Comparison of ENCODE assay signal across 15 mouse cellular contexts in genomic region chr1:168327405-168328235, GRCm38 (mm10).
DNase-seq lines count a peak whose midpoint lies in the region; ATAC-seq lines count a peak whose summit lies in the region.
"Had no signal": no experiment of that assay in that cellular context is flagged by ENCODE, and none has a peak within 500 bp of the region (broad histone marks: within the 10 kb centered on the region; RNA-seq: fewer than 3 reads in every experiment).

No protein-coding gene starts in this region.

- H3K9me3 ChIP-seq in midbrain, embryonic 12.5 days: no peaks in the 10 kb centered on the region
- no peaks in the 10 kb centered on the region for H3K9me3 ChIP-seq in midbrain, embryonic 11.5 days (ENCODE audit: control insufficient read depth, low read length)
- no peaks in the 10 kb centered on the region for H3K9me3 ChIP-seq in forebrain, embryonic 13.5 days (replicated peaks)
- no peaks in the 10 kb centered on the region for H3K9me3 ChIP-seq in hindbrain, embryonic 15.5 days
- H3K9me3 ChIP-seq in neural tube, embryonic 13.5 days: no peaks in the 10 kb centered on the region
- H3K9me3 ChIP-seq: embryonic facial prominence, embryonic 10.5 days; heart, embryonic 15.5 days had no signal

- 61% methylated on average over 18 of the region's 18 CpGs for WGBS in midbrain, embryonic 12.5 days
- 84% methylated on average over 18 of the region's 18 CpGs for WGBS in midbrain, embryonic 11.5 days
- 18% methylated on average over 18 of the region's 18 CpGs for WGBS in forebrain, embryonic 13.5 days
- WGBS in hindbrain, embryonic 15.5 days: 33% methylated on average over 18 of the region's 18 CpGs
- WGBS in neural tube, embryonic 13.5 days: 34% methylated on average over 18 of the region's 18 CpGs

- no peak overlapping the region for H3K9ac ChIP-seq in midbrain, embryonic 12.5 days (replicated peaks)
- no peak overlapping the region for H3K9ac ChIP-seq in midbrain, embryonic 11.5 days (ENCODE audit: low read length)
- peak overlapping the region; percentile 21; the same call in 1 of the 2 replicates for H3K9ac ChIP-seq in forebrain, embryonic 13.5 days
- H3K9ac ChIP-seq in hindbrain, embryonic 15.5 days: no peak overlapping the region
- no peak overlapping the region for H3K9ac ChIP-seq in neural tube, embryonic 13.5 days
- H3K9ac ChIP-seq: heart, embryonic 15.5 days had no signal

- no peak overlapping the region for H3K4me3 ChIP-seq in midbrain, embryonic 12.5 days
- no peak overlapping the region for H3K4me3 ChIP-seq in midbrain, embryonic 11.5 days (ENCODE audit: low read depth, low read length)
- no peak overlapping the region for H3K4me3 ChIP-seq in forebrain, embryonic 13.5 days
- H3K4me3 ChIP-seq in hindbrain, embryonic 15.5 days: no peak overlapping the region
- H3K4me3 ChIP-seq in neural tube, embryonic 13.5 days: no peak overlapping the region
- H3K4me3 ChIP-seq: embryonic facial prominence, embryonic 10.5 days; erythroblast, embryonic 14.5 days; heart, embryonic 15.5 days had no signal

- H3K4me2 ChIP-seq in midbrain, embryonic 12.5 days (replicated peaks): no peak overlapping the region
- H3K4me2 ChIP-seq in midbrain, embryonic 11.5 days: no peak overlapping the region
- H3K4me2 ChIP-seq in forebrain, embryonic 13.5 days: peak overlapping the region; percentile 45
- H3K4me2 ChIP-seq in hindbrain, embryonic 15.5 days: peak overlapping the region; percentile 18
- H3K4me2 ChIP-seq in neural tube, embryonic 13.5 days: 0 out of 2 replicates have a peak overlapping the region, but pooled peaks have one; percentile 2
- H3K4me2 ChIP-seq: heart, embryonic 15.5 days had no signal

- peak overlapping the region; percentile 27; the same call in 1 of the 2 replicates for H3K27ac ChIP-seq in midbrain, embryonic 12.5 days (replicated peaks)
- no peak overlapping the region for H3K27ac ChIP-seq in midbrain, embryonic 11.5 days (ENCODE audit: low read depth, low read length)
- H3K27ac ChIP-seq in forebrain, embryonic 13.5 days: peak overlapping the region; percentile 80
- peak overlapping the region; percentile 64 for H3K27ac ChIP-seq in hindbrain, embryonic 15.5 days (replicated peaks)
- peak overlapping the region; percentile 11 for H3K27ac ChIP-seq in neural tube, embryonic 13.5 days (replicated peaks)
- H3K27ac ChIP-seq: heart, embryonic 15.5 days had no signal

- peaks cover 89% of the 10 kb centered on the region for H3K4me1 ChIP-seq in midbrain, embryonic 12.5 days
- H3K4me1 ChIP-seq in midbrain, embryonic 11.5 days (ENCODE audit: control insufficient read depth, insufficient read depth, low read length): peaks cover 41% of the 10 kb centered on the region
- H3K4me1 ChIP-seq in forebrain, embryonic 13.5 days: peaks cover 93% of the 10 kb centered on the region
- H3K4me1 ChIP-seq in hindbrain, embryonic 15.5 days (replicated peaks): peaks cover 72% of the 10 kb centered on the region
- H3K4me1 ChIP-seq in neural tube, embryonic 13.5 days (replicated peaks): peaks cover 74% of the 10 kb centered on the region

- 0 out of 2 replicates have a peak, but pooled peaks cover 3% of the 10 kb centered on the region for H3K36me3 ChIP-seq in midbrain, embryonic 12.5 days
- H3K36me3 ChIP-seq in midbrain, embryonic 11.5 days (ENCODE audit: control insufficient read depth, insufficient read depth, low read length): no peaks in the 10 kb centered on the region
- H3K36me3 ChIP-seq in forebrain, embryonic 13.5 days (ENCODE audit: poor library complexity, severe bottlenecking): no peaks in the 10 kb centered on the region
- H3K36me3 ChIP-seq in hindbrain, embryonic 15.5 days: no peaks in the 10 kb centered on the region
- no peaks in the 10 kb centered on the region for H3K36me3 ChIP-seq in neural tube, embryonic 13.5 days
- H3K36me3 ChIP-seq: heart, embryonic 15.5 days had no signal

- ATAC-seq in midbrain, embryonic 12.5 days (ENCODE audit: low FRiP score, low read depth): no peak
- no peak for ATAC-seq in midbrain, embryonic 11.5 days (ENCODE audit: low FRiP score)
- peak; percentile 79 for ATAC-seq in forebrain, embryonic 13.5 days
- 0 out of 2 replicates have a peak, but pooled peaks have one; percentile 17 for ATAC-seq in hindbrain, embryonic 15.5 days (ENCODE audit: low FRiP score, low read depth)
- ATAC-seq in neural tube, embryonic 13.5 days (ENCODE audit: low read depth): peak; percentile 65

- no peak for DNase-seq in midbrain, embryonic 11.5 days (ENCODE audit: low spot score, missing footprints)
- no peak for DNase-seq in embryo, embryonic 11 days
- DNase-seq in urinary bladder, adult 18-20 months (ENCODE audit: low spot score in 2 of 2): no peak
- no peak for DNase-seq in T-cell, adult 2 months (ENCODE audit: low spot score)
- DNase-seq: adrenal gland, adult 2 months; cerebellum, adult 8-10 months; heart, adult 18-20 months; thymus, postnatal 25 days had no signal

- no peaks in the 10 kb centered on the region for H3K27me3 ChIP-seq in midbrain, embryonic 12.5 days
- H3K27me3 ChIP-seq in midbrain, embryonic 11.5 days (ENCODE audit: control insufficient read depth, insufficient read depth, low read length): no peaks in the 10 kb centered on the region
- no peaks in the 10 kb centered on the region for H3K27me3 ChIP-seq in forebrain, embryonic 13.5 days
- no peaks in the 10 kb centered on the region for H3K27me3 ChIP-seq in hindbrain, embryonic 15.5 days
- no peaks in the 10 kb centered on the region for H3K27me3 ChIP-seq in neural tube, embryonic 13.5 days
- H3K27me3 ChIP-seq: heart, embryonic 15.5 days had no signal

Comparison
In these comparisons a context has a peak if more than half of its experiments do, and no peak if none do; other contexts are left out.
1. ATAC-seq: peak in forebrain, embryonic 13.5 days (single experiment), hindbrain, embryonic 15.5 days (single experiment) and neural tube, embryonic 13.5 days (single experiment); none in midbrain, embryonic 12.5 days (single experiment) and midbrain, embryonic 11.5 days (single experiment).
2. H3K4me2 ChIP-seq: peak in forebrain, embryonic 13.5 days (single experiment), hindbrain, embryonic 15.5 days (single experiment) and neural tube, embryonic 13.5 days (single experiment); none in midbrain, embryonic 12.5 days (single experiment) and midbrain, embryonic 11.5 days (single experiment).